Mouse (Mus musculus) embryo, embryonic 10.5 days (tissue): ENCODE data around the gene Cetn3.

Source experiments
- DNase-seq: peaks from one replicate; pipeline ENCODE4 v3.0.0-alpha.2; 2015; ENCODE audit warnings: low spot score

Gene Cetn3

DNA sequence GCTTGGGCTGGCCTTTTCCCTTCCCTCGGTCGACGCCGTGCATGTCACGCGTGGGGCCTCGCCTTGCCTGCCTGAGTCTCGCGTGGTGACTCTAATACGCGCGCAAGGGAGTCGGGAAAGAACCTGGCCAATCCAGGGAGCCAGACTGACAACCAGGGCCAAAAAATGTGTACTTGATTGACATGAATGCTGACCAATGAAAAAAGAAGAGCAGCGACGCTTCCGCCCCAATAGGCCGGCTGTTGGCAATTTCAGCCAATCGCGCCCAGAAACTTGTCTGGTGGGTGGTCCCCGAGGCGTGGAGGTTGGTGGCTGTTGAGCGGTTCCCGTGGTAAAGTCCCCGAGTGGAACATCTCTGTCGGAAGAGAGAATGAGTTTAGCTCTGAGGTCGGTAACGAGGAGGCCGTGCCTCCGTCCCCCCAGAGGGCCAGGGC lies at the start of gene Cetn3:
TSS of gene Cetn3 (plus strand) at position 107 of the 434 bp plus-strand sequence.
- peak; percentile 98 for DNase-seq

DNA sequence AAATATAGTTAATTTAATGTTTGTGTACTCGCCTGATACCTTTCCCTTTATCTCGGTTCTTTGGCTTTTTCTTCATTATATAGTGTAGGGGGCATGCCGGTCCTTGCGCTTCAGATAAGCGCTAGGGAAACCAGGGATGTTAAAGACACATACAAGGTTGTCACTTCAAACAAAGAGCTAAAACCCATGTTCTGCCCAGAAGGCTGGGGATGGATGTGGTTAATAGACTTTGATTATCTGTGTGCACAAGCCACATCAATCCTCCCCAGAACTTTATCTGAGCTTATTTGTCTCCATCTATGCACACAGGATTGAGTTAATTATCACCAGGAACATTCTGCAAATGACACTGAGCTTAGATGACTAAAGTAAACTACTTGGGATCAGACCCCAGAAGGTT lies 46.3 kb upstream of the Cetn3 start:
- DNase-seq = no peak

DNA sequence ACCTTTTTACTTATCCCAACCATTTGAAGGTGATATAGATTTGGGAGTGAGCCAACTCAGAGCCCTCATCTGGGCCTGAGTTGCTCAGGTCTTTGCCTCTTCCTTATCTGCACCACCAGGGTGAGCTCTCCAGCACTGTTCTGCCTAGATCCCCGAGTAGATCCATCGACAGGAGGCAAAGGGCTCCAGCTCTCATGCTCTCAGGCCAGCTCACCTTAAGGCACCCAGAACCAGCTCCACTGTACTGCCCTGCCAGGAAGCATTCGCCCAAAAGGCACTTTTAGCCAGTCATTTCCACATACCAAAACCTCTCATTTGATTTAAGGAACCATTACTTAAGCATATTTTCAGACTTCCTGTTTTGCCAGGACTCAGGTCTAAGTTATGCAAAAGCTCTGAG lies 42.0 kb upstream of the Cetn3 start:
- no peak for DNase-seq

DNA sequence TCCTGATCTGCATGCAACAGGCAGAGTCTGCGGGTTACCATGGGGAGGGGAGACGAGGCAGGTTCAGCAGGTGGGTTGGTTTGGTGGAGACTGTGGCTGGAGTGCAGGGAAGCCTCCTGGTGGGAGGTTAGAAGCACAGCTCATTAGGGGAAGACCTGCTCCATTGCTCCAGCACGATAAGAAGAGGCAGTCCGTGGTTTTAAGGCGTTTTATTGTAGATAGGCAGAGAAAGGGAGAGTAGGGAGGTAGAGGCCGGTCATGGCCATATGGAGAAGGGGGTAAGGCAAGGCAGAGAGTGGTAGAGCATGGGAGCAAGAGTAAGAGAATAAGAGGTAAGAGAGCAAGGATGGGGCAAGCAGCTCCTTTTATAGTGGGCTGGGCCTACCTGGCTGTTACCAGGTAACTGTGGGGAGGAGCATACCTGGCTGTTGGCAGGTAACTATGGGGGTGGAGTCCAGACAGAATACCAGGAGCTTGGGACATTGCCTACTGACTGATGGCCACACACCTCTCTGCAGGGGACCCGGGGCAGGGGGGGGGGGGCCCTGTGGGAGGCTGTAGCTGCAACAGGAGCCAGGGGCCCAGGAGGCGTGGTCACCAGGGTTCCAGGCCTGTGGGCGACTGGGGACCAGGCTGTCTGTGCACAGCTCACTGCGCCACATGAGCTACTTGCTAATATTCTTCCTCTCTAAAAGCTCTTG lies 39.3 kb upstream of the Cetn3 start:
- DNase-seq = no peak

DNA sequence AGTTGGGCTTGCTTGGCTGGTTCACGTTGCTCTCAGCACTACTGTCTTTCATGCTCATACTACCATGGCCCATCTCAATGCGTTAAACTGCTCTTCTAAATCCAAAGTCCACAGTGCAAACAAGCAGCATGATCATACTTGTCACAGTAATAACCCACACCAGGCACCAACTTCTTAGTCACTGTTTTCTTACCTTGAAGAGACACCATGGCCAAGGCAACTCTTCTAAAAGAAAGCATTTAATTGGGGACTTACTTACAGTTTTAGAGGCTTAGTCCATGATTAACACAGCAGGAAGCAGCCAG lies 38.8 kb upstream of the Cetn3 start:
- DNase-seq = no peak

DNA sequence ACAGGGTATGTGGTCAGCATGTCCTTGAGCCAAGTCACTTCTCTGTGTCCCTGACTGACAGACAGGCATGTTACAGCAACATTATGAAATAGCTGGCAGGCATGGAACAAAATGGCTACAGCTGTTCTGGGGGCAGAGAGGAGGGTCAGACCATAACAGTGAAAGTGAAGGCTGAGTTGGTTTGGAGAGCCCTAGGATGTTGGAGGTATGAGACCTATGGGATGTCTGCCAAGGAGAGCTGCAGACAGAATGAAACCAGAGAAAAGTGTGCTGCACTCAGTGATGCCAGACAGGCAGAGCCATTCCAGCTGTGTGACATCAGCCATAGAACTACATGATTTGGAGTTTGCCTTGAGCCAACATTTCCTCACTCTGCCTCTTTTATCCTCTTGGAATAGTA lies 28.0 kb upstream of the Cetn3 start:
- DNase-seq = no peak

DNA sequence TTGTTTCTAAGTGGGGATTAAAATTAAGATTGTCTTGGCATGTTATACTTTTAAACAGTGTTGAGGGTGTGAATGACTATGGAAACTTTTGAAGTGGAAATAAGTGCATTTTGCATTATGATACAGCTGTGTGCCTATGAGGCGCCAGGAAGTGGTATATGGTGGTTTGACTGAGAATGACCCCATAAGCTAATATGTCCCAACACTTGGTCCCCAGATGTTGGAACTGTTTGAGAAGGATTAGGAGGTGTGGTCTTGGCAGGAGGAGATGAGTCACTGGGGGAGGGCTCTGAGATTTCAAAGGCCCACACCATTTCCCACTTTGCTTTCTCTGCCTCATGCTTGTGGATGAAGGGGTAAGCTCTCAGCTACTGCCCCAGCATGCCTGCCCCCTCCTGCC lies 27.6 kb upstream of the Cetn3 start:
- no peak for DNase-seq

DNA sequence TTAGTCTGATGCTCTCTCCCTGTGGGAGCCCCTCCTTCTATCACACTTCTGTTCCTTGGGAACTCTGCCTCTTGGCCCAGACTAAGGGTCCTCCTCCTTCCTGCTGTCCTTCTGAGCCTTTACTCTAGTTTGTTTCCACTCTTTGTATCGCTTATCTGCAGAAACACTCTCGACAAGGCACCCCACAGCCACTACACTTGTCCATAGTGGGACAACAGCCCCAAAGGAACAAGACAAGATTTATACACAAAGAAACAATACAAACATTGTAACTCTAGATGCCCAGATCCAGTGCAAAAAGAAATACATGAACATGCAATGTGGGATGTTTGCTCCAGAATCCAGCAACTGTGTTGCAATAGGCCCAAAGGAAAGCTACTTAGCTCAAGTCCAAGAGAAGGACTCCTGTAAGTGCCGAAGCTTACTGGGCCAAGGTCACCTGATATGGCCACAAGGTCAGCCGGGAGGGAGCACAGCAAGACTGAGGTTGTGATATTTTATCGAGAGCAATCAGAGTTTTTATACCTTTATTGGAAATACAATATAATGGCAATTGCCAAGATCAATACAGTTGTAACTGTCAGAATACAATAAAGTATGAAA lies 25.7 kb upstream of the Cetn3 start:
- no peak for DNase-seq

DNA sequence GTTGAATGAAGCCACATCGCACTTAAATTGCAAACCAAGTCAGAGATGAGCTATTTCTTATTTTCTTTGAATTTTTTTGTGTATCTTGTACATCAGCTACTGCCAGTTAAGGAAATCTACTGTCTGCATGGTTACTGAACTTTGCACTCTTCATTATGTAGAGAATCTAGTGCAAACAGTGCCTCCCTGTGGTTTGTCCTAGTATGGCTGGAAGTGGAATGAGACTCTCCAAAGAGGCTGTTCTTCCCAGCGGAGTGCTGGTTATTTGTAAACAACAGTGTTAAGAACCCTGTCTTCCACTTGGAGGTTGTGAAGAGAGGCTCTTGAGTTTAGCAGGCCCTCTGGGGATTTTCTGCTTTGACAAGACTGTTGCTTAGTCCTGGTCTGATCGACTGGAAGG lies 22.5 kb upstream of the Cetn3 start:
- peak; percentile 84 for DNase-seq

DNA sequence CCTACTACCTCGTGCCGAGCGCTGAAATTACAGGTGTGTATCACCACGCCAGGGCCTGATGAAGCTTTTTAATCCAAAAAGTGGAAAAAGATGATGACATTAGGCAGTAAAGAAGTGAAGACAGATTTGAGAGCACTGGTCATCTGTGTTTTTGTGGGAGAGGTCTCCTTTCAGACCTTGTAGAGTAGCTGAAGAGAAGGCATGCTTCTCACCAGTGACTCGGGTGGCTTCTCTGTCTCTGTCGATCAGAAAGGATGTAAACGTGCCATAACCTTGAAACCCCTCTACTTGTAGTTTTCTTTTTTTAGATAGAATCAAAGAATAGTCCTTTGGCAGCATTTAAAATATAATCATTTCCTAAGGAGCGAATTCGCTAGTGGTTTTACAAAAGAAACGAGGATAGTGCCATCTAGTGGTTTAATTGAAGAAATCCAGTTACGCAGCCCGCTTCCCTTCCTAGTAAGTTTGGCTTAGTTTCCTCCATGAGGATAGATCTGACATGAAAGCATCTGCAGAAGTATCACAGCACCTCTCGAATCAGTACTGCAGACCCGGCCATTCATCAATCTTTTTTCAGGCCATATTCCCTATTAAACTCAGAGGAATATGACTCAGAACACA lies 21.2 kb upstream of the Cetn3 start:
- DNase-seq = peak; percentile 86

DNA sequence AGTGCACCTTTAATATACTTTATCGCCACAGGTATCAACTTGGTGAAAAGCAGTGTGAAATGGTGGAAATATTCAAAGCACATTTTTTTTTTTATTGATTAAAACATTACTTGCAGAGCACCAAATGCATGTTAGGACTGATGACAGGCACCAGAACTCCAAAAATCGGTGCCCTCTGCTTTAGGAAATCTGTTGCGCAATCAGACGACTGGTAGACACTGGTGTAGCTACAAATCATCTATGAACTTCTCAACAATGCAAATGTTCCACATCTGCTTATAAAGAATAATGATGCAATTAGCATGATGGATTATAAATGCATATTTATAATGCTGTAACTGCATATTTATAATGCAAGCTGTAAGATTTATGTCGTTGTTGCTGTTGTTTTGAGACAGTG lies 18.7 kb upstream of the Cetn3 start:
- no peak for DNase-seq

DNA sequence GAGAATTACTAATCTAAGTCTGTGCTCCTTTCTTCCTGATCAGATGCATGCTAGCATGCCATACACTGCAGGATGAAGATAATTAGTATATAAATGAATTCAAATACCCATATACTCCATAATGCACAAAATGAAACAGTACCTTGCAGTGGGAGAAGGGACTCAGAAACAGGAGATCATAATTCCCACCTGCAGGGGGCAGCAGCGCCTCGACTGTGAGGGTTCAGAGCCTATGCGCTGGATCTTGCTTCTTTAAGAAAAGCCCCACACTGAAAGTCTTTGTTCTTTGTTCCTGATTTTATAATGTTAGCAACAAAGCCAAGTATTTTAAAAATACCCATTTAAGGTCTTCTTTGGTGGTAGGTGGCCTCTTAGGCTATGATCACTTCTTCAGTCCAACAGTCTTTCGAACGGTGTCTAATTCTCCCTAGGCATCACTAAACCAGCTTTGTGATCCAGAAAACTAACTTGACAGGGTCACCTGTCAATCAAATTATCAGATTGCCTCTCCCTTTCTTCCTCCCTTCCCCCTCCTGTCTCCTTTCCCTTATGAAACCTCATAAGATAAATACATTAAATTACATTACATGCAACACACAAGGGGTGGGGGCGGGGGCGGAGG lies 15.7 kb upstream of the Cetn3 start:
- DNase-seq = peak; percentile 66

DNA sequence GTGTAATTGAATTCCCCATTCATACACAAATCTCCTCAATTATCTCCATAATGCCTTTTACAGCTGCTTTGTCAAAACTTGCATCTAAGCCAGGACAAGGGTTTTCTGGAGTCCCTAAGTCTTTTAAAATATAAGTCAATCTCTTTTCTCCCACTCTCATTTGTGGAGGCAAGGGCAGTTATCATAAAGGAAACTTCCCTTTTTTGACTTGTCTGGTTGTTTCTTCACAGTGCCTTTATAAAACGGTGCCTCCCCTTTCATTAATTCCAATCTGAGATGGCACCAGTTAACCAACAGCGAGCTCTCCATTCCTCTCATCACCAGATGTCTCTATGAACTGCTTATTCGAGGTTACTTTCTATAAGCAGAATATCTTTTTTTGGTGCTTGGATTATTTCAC lies 6.7 kb upstream of the Cetn3 start:
- DNase-seq = no peak

DNA sequence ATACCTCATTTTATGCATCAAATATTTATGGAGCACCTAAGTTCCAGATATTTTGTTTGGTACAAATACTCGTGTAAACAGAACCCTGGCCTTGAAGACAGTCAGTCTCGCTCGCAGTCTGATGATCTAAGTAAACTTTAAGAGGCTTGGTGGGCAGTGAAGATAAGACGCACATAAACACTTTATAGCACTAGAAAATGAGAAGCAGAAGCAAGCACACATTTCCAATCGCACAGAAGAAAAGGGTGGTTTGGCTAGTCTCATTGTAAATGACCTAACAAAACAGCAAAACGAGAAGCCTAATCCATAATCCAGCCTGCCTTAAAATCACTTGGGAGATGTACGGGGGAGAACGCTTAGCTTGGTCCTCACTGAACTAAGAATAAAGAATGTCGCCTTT lies 402 bp upstream of the Cetn3 start:
- no peak for DNase-seq

DNA sequence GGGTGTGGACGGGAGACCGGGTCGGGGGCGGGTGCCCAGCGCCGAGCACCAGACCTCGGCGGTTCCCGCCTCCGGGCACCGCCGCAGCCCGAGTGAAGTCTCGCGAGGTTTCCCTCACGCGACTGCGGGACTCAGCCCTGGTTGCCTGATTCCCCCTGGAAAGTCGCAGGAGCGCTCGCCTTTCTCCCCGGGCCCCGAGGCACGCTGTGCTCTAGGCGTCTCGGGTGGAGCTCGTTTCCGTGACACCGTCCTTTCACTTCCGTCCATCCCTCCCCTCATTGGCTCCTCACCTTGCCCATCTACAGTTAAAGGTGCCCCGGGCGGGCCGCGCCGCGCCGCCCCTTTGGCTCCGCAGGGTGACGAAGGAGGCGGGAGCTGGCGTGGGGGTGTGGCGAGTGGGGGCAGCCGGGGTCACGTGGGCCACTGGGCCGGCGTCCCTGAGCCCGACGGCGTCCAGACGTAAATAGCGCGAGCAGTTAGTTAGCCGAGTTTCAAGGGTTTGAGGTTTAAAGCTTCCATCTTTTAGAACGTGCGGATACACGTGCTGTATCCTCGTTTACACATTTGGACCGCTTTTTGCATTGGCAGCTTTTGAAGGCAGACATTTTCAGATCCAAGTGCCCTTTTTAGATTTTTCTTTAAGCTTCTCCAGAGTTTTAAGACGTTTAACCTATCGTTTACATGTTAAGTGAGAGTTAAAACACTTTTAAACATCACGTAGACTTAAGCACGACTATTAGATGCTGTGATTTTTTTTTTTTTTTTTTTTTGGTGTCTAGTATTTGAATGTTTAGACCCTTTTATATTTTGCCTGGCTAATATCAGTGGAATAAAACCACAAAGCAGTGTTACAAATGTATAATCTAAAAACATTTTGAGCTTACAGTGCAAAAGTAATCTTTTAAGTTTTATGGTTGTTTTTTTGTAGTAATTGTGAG lies 797 bp downstream of the Cetn3 start:
- peak; percentile 97 for DNase-seq

DNA sequence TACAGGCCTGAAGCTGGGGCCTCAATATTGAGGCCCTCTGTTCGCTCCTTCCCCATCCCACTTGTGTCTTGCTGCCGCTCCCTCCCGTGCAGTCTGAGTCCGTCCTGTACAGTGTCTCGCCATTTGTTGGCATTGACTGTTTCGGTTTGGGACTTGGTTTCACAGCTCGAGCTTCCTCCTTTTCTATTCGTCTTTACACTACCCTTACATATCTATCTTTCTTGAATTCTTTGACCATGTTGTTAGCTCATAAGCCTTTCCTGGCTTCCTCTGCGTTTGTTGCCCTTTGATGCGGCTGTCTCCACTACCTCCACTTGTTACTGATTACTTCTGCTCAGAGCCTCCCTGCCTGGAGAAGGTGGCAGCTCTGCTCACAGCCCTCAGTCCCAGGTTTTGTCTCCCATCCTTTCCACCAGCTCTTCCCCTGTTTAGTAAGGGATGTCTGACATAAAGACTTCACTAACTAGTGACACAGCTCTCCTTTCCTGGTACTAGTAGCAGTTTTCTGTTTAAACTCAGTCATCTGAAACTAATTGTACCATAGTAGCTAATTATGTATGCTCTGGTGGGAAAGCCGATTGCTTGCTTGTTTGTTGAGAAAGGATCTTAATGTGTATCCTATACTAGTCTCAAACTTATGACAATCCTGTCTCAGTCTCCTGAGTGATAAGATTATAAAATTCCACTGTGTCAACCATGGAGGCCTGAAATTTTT lies 3.0 kb downstream of the Cetn3 start:
- DNase-seq = no peak

DNA sequence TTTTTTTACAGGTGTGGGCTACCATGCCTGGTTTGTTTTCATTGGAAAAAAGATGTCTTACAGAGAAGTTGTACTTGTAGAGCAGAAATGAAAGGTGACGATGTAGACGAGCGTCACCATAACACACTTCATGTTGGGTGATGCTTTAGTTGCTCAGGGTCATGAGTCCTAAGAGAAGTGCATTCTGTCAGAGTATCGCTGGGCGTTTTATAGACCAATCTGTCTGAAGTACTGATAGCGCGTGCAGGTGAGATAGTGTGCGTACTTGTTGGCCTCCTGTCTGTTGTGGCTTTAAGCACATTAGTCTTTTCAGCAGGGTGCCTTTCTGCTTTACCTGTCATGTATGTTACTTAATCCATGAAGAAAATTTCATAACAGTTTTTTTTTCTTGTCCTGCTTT lies 7.3 kb downstream of the Cetn3 start:
- no peak for DNase-seq

DNA sequence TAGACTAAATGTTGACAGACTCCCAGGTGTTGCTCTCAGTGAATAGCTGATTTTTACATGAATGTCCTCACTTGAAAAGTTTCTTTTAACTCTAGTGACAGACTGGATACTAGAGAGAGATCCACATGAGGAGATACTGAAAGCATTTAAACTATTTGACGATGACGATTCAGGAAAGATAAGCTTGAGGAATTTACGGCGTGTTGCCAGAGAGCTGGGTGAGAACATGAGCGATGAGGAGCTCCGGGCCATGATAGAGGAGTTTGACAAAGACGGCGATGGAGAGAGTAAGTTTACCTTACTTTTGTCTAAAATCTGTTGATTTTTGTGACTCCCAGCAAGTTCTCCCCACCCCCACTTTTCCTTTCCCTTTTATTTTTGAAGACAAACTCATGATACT lies 9.0 kb downstream of the Cetn3 start:
- no peak for DNase-seq

DNA sequence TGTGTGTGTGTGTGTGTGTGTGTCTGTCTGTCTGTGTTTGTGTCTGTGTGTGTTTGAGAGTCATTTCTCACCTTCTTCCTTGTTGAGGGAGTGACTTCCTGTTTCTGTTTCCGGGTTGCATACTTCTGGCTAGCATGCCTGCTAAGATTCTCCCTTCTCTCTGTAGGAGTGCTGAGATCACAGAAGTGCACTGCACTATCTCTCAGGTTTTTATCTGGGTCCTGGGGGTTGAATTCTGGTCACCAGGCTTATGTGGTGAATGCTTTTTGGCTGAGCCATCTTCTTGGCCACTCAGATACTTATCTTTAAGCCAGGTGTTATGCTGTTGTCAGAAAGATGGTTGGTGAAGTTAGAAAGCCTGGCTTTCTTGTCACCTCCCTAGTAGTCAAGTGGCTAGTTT lies 11.0 kb downstream of the Cetn3 start:
- DNase-seq = no peak

DNA sequence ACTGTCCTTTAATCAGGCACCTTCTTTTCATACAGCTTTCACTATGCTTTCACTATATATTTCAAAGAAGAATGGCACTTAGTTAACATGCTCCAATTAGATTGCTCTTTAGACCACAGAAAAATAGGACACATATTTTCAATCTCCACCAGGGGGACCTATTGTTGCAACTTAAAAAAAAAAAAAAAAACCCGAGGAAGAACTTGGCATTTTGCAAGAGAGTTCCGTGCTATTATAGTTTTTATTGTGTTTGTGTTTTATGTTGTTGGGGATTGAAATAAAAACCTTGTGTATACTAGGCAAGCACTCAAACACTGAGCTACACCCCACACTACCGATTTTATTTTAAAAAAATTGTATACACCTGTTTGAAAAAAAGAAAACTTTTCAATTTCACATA lies 18.2 kb downstream of the Cetn3 start:
- DNase-seq = peak; percentile 19

DNA sequence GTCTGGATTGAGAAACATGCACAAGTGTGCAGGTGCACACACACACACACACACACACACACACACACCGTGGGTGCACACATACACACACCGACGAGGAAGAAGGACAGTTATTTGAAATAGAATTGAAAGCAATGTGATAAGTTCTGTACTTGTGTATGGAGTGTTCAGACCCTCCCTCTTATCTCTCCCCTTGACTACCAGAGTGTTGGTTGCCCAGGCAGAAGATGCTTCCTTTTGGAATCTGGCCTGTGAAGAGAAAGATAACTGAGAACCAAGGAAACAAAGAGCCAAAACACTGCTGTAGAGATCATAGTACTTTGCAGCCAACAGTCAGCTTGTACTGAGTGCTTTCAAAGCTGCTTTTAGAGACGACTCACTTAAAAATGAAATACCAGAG lies 20.8 kb downstream of the Cetn3 start:
- DNase-seq = no peak

DNA sequence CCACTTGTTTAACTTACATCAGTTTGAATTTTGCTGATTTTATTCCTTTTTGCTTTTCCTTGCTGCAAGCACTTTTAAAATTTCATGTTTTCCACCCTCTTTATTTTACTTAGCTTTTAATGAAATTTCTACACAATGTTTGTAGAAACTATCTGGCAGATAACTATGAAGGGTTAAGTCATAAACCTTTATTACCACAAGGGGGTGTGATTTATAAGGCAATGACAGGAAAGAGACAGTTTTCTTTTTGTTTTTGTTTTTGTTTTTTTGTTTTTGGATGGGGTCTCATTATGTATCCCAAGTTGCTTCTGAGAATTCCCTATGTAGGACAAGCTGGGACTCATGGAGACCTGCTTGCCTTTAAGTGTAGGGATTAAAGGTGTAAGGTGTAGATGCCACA lies 39.9 kb downstream of the Cetn3 start:
- DNase-seq = no peak
